Mouse (Mus musculus) bone marrow, adult 2 months (tissue): ENCODE measurements around the gene Ssna1. TPM values are rescaled to one million over a fixed set of nuclear protein-coding genes. Genes with fewer than 3 reads are reported as not detected.

Source experiments
- H3K27ac ChIP-seq: fragments of 200-500 bp; 2 replicates; pipeline ENCODE4 v1.5.1; 2012; ENCODE audit warnings: low read depth, mild to moderate bottlenecking, control low read depth, inconsistent platforms, low read length; ENCODE audit not compliant: control insufficient read depth, poor library complexity, insufficient read depth
- H3K4me1 ChIP-seq: fragments of 200-500 bp; 2 replicates; pipeline ENCODE4 v1.6.1; 2011; ENCODE audit warnings: low read length; ENCODE audit not compliant: control insufficient read depth, insufficient read depth
- H3K4me3 ChIP-seq: fragments of 200-500 bp; replicated peaks from 2 replicates; pipeline ENCODE3; 2011; ENCODE audit warnings: mild to moderate bottlenecking, low read depth, low read length, control low read depth; ENCODE audit not compliant: control insufficient read depth
- CTCF ChIP-seq: fragments of 200-500 bp; IDR thresholded peaks from 2 replicates; pipeline ENCODE4 v1.5.1; 2011; ENCODE audit warnings: low read length, control low read depth; ENCODE audit not compliant: control insufficient read depth, insufficient read depth
- POLR2A ChIP-seq: fragments of 200-500 bp; IDR thresholded peaks from 2 replicates; pipeline ENCODE4 v1.6.1; 2011; ENCODE audit warnings: low read depth, mild to moderate bottlenecking, control low read depth, low read length, borderline replicate concordance; ENCODE audit not compliant: control insufficient read depth
- WGBS: fragments of 180-500 bp; shearing (Covaris S2); methylation state at CpG from one replicate; pipeline ENCODE4 v1.1.7; 2018; 5-methylcytosine and 5-hydroxymethylcytosine counted together
- polyA plus RNA-seq: library from polyadenylated mRNA; stranded (reverse); fragments of >200 nt; gene quantifications from 2 replicates; pipeline ENCODE4 v1.2.4, GENCODE M21; 2011; ENCODE audit warnings: low replicate concordance; ENCODE audit not compliant: missing spikeins, insufficient read depth, insufficient read length

Ssna1 gene
- polyA plus RNA-seq, 1 experiment: 65.8 TPM

GRCm38 (mm10) chr2:25266720-25267119, 5.5 kb downstream of the Ssna1 start:
- Histone ChIP-seq H3K4me1 (peaks cover 5% of the 10 kb centered on the region), H3K27ac (no peak overlapping the region)
- 58% methylated on average over 2 of the region's 2 CpGs for WGBS

DNA sequence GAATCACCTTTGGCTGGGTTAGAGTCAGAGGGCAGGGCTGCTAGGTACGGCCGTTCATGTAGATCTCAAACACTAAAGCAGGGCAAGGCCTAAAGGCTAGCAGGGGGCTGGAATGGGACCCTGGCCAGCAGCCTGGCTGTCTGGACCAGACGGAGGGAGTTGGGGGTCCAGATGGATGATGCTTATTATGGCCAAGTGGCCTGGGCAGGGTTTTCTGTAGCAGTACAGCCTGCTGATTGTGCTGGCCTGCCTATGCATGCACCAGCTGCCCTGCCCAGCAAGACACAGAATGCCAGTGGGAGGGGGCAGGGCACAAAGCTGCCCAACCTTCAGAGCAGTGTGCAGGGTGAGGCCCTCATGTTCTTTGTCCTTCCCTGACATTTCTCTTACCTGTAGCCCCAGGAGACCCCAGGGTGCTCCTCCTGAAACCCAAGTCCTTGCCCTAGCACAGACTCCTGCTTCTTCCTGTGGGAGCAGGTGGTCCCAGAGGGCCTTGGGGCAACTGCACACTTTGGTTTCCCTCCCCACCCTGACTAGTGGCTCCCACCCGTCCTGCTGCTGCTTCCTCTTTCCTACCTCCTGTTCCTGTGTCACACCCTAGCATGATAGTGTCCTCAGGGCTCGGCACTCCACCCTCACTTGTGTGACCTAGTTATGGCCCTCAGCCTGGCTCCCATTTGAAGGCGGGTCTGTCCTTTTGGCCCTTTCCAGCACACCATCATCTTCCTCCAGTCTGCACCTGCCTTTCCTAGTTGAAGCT, 6.2 kb downstream of the Ssna1 start:
- H3K4me3 ChIP-seq: no peak overlapping the region
- H3K4me1 ChIP-seq: peaks cover 4% of the 10 kb centered on the region
- TF ChIP-seq POLR2A: no peak
- TF ChIP-seq CTCF: no peak

More at GRCm38 (mm10) chr2:25266720-25267119, 5.5 kb downstream of the Ssna1 start:
- TF ChIP-seq POLR2A: no peak
- no peak for TF ChIP-seq CTCF
- H3K4me3 ChIP-seq: no peak overlapping the region

DNA sequence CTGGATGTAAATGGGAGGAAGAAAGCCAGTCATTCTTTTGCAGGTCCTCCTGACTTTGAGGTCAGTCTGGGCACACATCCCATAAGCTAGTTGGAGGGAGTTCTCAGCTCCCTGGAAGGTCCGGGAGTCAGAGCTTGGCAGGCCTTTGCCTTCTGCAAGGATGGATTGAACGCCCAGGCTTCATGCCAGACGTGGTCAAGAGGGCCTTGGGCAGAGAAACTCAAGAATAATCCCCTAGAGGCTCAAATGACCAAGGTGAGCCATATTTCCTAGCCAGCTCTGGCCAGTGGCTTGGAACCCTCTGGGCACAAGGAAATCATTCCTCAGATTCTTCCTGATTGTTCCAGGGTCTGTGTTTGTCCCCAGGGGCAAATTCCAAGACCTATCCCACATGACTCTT, 7.4 kb downstream of the Ssna1 start:
- 73% methylated on average over 3 of the region's 3 CpGs for WGBS
- no peak for TF ChIP-seq CTCF
- no peak for TF ChIP-seq POLR2A
- no peak overlapping the region for H3K27ac ChIP-seq
- peaks cover 4% of the 10 kb centered on the region for H3K4me1 ChIP-seq
- H3K4me3 ChIP-seq: no peak overlapping the region

More for the DNA sequence above, 6.2 kb downstream of the Ssna1 start:
- peak overlapping the region; percentile 31 for H3K27ac ChIP-seq
- WGBS: 38% methylated on average over 6 of the region's 6 CpGs

- Histone ChIP-seq H3K27ac (no peak overlapping the region), H3K4me3 (no peak overlapping the region), H3K4me1 (peaks cover 4% of the 10 kb centered on the region)
- 64% methylated on average over 5 of the region's 5 CpGs for WGBS
- no peak for TF ChIP-seq CTCF
- TF ChIP-seq POLR2A: no peak
These were observed 8.0 kb downstream of the Ssna1 start for GRCm38 (mm10) chr2:25264286-25264660.

- Histone ChIP-seq H3K27ac (no peak overlapping the region; the same call in 1 of the 2 replicates), H3K4me3 (peak overlapping the region; percentile 81), H3K4me1 (peaks cover 2% of the 10 kb centered on the region)
- TF ChIP-seq CTCF (no peak), POLR2A (no peak)
- WGBS: 42% methylated on average over 12 of the region's 12 CpGs
These were observed 8.5 kb downstream of the Ssna1 start for GRCm38 (mm10) chr2:25263623-25264285.

DNA sequence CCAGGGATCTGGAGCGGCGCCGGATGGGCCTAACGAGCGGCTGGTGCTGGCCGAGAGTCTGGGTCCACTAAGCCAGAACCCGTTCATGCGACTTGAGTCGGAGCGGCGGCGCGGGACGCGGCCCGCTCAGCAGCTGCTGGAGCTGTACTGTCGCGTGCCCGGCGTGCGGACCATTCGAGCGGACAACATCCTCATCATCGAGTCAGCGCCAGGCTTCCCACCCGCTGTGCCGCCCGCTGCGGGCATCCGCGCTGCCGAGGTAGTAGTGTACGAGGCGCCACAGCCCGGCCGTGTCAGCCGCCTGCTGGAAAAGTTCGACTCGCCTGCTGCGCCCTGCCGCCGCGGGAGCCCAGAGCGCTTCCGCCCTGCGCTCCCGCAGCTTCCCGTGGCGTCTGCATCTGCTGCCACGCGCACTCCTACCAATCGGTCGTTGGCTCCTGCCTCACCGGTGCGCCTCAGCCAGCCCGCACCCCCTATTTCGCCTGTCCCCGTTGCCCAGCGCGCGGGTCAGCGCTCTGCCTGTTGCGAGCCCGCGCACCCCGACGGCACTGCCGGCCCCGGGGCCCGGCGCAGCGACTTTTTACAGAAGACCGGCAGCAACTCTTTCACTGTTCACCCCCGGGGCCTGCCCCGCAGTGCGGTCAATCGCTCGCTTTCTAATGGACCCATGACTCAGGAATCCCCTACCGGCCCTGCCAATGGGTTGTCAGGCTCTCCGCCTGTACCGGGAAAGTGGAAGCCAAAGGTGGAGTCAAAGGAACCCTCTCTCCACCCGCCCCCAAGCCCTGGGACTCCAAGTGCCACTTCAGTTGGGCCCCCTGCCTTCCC, 9.2 kb downstream of the Ssna1 start:
- peak overlapping the region; percentile 77 for H3K27ac ChIP-seq
- no peak for TF ChIP-seq CTCF
- peak; percentile 37; the same call in 1 of the 2 replicates for TF ChIP-seq POLR2A
- under 1% methylated on average over 82 of the region's 82 CpGs for WGBS

DNA sequence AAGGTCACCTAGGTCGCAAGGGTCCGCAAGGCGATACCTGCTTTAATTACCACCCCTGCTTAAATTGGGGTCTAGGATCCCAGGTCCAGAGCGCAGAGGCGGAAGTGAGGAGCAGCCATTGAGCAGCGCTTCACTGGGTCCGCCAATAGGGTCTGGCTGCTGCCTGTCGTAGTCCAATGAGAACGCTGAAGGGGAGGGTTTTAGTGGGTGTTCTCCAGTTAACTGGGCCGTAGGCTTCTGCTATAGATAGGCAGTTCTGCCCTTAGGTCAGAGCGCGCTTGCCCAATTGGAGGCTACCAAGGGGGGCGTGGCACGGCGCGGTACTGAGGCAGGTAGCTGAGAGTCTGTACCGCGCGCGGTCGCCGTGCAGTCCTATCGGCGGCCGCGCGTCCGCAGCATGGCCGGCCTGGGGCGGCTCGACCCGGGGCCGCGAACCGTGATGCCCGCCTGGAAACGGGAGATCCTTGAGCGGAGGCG, 9.9 kb downstream of the Ssna1 start, which contains the start of gene Tprn:
Gene Tprn (plus strand): TSS at position 328 of the 477 bp plus-strand sequence.
- H3K4me1 ChIP-seq: peaks cover 2% of the 10 kb centered on the region
- H3K27ac ChIP-seq: peak within 1 kb of the TSS; percentile 77
- under 1% methylated on average over 39 of the region's 39 CpGs for WGBS
- peak within 1 kb of the TSS; percentile 81 for H3K4me3 ChIP-seq
- no peak for TF ChIP-seq CTCF
- peak; percentile 81; the same call in 1 of the 2 replicates for TF ChIP-seq POLR2A

More for the DNA sequence above, 9.2 kb downstream of the Ssna1 start:
- Histone ChIP-seq H3K4me3 (peak overlapping the region; percentile 81), H3K4me1 (peaks cover 2% of the 10 kb centered on the region)
